Mouse (Mus musculus) adrenal gland, postnatal 36 days (tissue): ENCODE results near the gene Dnpep. TPM values are rescaled to one million over a fixed set of nuclear protein-coding genes. Genes with fewer than 3 reads are reported as not detected.

Source experiments
- DNase-seq, 2 experiments: peaks; one replicate each; pipeline ENCODE4 v3.0.0; 2021; ENCODE audit warnings: mixed read lengths in 1 of 2
- total RNA-seq, 2 experiments: library from RNA; stranded (reverse); gene quantifications; 2 replicates each; pipeline ENCODE4 v1.2.3; 2021

The Dnpep gene
- total RNA-seq, 2 experiments from 2014 or later: 88.1 to 112 TPM

- DNase-seq: no peak
Measured at GRCm38 (mm10) chr1:75331271-75331670, 13.5 kb upstream of the Dnpep start.

- no peak for DNase-seq
Measured at GRCm38 (mm10) chr1:75327461-75327860, 9.7 kb upstream of the Dnpep start.

DNA sequence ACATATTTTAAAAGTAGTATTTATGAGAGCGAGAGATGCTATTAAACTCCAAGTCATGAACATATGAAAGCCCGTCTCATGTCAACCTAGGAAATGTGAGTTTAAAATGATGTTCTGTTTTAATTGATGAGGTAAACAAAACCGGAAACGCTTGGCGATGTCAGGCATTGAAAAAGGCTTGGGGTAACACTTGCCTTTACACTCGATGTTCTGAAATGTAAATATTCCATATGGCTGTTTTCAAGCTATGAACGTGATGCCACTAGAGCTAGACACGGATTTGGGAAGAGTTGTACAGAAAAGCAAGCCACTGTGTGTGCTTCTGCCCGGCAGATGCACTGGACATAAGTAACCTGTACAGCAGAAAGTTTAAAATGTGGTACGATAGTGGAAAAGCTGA is 1.4 kb upstream of the Dnpep start:
- DNase-seq: no peak

GRCm38 (mm10) chr1:75318736-75319135 is 946 bp upstream of the Dnpep start:
- no peak for DNase-seq

DNA sequence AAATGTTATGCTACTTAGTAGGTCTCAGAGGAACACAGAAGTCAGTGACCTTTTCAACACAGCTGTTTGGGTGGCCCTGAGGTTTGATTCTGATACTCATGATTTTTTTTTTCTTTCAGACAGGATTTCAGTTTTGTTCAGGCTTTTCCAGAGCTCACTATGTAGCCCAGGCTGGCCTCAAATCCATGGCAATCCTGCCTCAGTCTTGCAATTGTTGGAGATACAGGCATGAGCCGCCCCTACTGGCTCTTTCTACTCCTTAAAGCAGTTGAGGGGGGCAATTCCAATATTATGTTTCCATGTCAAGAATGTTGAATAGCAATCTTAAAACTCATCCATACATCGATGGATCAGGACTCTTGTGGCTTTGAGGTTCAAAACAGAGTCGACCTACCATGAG is 511 bp upstream of the Dnpep start:
- no peak for DNase-seq

DNA sequence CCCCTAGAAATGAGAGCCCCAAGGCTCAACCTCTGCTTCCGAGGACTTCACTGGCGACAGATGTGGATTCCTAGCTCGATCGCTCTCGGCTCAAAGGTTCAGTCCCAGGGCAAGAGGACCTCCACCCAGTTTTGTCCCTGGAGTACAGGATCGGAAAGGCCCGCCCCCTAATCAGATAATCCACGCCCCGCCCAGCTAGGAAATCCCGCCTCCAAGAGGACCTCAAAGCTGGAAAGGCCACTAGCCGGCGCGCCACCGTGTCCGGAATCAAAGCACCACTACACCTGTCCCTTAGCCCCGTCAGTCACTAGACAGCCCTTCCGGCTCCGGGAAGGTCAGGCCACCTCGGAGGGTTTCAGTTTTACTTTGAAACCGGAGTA is 939 bp downstream of the Dnpep start:
- peak; percentile 89 to 90 for DNase-seq

GRCm38 (mm10) chr1:75315456-75316365 is 2.1 kb downstream of the Dnpep start:
- DNase-seq: no peak

DNA sequence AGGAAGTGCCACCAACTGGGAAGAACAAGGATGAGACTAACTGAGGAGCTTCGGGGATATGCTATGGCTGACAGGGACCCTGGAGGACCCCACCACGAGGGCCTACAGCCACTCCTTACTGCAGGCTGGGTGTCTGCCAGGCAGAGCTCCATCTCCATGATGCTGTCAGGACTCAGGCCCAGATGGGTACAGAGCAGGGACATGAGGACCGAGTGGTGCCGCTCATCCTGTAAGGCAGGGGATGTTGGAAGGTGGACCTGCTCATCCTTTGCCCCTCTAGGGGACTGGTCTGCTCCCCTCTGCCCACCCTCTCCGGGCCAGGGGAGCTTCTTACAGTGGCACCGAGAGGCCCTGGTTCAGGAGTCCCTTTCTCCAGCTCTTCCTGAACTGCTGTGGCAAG is 2.8 kb downstream of the Dnpep start:
- no peak for DNase-seq

DNA sequence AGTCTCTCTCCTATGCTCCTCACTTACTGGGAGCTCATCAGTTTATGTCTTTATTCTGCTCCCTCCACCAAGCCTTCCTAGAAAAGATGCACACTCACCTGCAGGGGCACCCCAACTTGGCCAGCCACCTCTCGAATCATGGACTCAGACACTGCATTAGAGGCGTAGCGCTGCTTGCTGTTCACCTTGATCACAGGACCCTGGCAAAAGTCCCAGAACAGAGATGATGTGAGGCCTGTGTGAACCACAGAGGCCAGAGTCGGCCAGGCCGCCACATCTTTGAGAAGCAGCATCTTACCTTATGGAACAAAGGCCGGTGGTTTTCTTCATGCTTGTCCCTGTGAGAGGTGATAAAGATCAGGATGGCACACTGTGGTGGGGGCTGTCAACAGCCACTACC is 6.1 kb downstream of the Dnpep start:
- DNase-seq: no peak

DNA sequence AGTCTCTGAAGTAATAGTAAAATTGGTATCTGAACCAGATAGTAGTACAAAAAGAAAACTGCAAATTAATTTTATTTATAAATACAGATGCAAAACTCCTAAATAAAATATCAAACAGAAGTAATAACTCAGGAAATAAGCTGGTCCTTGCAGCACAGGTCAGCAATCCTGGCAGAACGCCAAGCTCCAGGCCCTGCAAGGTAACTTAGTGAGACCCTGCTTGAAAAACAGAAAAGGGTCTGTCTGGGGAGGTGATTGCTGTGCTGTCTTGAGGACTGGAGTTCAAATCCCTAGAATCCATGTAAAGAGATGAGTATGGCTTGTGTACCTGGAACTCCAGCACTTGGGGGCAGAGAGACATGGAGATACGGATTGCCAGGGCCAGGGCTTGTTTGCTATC is 13.1 kb downstream of the Dnpep start:
- DNase-seq: no peak

DNA sequence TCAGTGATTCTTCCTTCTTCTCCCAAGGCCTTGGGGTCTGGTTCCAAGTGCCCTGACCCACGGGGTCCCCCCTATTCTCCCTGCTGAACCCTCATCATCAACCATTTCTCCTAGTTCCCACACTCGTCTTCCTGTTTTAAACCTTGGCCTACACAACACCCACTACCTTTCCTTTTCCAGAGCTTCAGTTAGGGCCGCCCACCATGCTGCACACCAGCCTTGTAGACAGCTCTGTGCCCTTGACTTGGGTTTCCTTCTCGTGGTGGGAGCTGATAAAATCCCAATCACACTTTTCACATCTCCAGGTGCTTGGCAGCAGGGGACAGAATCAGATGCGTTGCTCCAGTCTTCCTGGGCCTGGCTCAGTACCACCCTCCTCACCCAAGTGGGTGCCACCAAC is 23.5 kb downstream of the Dnpep start:
- no peak for DNase-seq

DNA sequence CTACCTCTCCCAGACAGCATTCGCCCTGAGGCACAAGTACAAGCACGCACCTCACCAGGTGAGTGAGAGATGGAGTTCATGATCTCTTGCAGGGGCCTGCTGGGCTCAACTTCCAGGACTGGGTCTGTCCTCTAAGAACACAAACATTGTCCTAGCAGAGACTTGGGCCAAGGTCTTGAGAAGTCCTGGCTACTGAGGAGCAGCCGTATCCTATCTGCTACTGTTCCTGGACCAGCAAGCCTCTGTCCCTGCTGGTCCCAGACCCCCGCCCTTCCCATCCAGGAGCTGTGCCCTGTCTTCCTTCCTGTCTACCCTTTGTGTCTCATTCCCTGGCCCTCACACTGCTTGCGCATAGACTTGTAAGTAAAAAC is 24.5 kb downstream of the Dnpep start:
- DNase-seq: no peak

DNA sequence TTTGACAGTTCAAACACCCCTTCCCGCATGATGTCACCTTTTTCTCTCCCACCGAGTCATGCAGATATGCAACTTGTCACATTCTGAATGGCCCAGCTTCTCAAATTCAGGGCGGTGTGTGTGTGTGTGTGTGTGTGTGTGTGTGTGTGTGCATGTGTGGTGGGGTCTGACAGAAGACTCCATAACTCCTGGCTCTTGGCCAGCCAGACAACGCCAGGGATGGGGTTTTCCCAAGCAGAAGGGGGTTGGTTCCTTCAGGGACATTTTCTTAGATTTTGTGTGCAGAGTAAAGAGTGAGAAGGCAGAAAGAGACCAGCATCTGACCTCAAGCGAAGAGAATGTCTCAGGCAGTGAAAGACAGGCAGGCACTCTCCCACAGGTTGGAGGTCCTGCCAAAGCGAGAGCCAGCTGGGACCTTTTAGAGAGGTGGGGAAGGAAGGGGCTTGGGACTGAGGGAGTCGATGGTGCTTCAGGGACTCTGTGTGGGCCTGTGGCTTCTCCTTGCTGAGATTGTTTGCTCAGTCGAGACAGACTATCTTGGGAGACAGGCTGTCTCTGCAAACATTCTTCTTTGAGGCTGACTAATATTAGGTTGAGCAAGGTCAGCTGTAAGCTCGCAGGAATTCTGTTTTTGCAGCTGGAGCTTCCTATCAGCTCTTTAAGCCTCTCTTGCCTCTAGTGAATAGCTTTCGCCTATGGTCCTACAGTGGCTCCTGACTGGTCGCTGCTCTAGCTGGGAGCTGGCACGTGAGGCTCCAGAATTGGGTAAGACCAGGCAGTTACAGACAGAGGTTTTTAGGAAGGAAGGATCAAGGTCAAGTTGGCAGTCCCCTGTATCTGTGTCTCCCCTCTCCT is 25.1 kb downstream of the Dnpep start:
- peak; percentile 8 to 17 for DNase-seq

DNA sequence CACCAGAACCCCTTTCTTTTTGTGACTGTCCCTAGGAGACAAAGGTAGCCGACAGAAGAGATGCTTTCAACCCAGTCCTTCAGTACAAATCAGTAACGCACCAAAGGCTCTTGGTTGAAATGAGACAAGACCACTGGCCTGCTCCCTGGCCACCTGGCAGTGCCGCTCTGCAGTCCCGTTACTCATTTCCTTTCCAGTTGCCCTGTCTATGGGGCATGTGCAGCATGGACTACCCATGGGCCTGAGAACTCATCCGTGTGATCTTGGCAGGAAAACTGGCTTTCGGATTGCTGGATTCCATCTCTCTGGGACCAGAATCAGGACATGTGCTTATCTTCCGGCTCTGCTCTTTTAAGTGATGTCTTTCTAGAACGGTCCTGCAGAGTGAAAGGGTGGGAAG is 26.5 kb downstream of the Dnpep start:
- DNase-seq: no peak

DNA sequence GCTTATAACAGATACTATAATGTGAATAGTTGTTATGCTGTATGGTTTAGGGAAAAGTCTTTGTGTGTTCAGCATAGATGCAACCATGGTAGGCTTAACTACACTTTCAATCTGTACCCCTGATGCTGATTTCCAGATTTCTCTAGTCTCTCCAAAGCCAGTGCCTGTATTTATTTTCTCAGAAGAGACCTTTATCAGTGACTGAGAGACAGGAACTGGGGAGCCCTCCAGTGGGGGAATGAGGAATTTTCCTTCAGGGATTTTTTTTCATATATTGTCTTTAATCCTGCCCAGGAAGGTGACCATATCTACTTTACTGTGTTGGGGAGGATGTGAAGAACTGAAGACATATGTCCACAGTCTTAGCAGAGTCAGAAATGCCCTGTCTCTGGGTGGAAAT is 27.2 kb downstream of the Dnpep start:
- DNase-seq: peak; percentile 5 to 44

DNA sequence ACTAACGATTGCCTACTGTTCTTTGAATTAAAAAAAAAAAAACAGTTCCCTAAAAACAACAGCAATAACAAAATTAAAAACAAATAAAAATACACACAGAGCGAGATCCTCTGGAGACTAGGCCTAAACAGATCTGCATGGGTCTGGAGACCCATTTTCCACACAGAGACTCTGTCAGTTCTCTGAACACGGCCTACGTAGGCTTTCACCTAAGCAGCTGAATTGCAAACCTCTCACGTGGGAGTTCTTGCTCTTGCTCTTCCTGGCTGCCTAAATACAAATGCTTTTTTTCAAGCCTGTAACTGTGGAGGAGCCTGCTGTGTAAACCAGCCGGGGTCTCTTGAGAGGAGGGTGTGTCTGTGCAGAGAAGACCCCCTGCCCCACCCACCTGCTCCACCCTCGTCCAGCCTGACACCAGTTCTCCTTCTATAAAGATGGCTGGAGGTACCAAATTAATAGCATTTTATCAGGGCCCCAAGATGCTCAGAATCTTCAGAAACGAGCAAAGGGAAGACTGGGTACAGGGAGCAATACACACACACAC is 27.8 kb downstream of the Dnpep start:
- DNase-seq: no peak

- no peak for DNase-seq
Measured at GRCm38 (mm10) chr1:75289376-75289775, 28.4 kb downstream of the Dnpep start.

DNA sequence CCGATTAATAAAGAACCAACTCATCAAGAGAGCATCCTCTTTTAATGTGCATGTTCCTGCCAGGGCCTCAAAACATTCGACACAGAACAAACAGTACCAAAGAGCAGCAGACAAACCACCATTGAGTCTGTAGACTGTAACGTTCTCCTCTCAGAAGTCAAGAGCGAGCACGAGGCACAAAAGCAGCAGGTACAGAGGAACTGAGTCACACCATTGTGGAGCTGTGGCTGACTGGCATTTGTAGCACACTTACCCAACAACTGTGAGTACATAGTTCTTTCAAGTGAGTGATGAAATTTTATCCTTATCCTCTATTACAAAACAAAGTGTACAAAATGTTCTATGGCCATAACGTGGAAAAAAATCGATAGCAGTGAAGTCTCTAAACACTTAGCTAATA is 32.9 kb downstream of the Dnpep start:
- no peak for DNase-seq

- no peak for DNase-seq
Measured at GRCm38 (mm10) chr1:75283017-75283416, 34.8 kb downstream of the Dnpep start.

DNA sequence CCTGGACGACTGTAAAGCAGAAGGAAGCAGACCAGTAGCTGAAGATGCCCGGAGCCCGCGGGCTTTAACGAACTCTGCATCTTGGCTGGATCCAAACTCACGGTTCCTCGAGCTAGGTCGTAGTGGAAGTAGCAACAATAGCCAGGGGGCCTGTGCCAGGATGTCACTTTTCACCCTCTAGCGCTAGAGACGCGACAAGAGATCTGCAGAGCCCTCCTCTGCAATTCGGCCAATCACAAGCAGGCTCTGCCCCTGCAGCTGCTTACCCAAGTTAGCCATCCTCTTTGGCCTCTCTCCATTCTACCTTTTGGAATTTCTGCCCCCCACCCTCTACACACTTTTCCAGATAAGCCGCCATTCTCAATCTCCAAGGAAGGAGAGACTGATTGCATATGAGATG is 39.6 kb downstream of the Dnpep start, which contains the start of gene Resp18:
Gene Resp18 (minus strand): TSS at position 188 of the 400 bp plus-strand sequence.
- no peak for DNase-seq

DNA sequence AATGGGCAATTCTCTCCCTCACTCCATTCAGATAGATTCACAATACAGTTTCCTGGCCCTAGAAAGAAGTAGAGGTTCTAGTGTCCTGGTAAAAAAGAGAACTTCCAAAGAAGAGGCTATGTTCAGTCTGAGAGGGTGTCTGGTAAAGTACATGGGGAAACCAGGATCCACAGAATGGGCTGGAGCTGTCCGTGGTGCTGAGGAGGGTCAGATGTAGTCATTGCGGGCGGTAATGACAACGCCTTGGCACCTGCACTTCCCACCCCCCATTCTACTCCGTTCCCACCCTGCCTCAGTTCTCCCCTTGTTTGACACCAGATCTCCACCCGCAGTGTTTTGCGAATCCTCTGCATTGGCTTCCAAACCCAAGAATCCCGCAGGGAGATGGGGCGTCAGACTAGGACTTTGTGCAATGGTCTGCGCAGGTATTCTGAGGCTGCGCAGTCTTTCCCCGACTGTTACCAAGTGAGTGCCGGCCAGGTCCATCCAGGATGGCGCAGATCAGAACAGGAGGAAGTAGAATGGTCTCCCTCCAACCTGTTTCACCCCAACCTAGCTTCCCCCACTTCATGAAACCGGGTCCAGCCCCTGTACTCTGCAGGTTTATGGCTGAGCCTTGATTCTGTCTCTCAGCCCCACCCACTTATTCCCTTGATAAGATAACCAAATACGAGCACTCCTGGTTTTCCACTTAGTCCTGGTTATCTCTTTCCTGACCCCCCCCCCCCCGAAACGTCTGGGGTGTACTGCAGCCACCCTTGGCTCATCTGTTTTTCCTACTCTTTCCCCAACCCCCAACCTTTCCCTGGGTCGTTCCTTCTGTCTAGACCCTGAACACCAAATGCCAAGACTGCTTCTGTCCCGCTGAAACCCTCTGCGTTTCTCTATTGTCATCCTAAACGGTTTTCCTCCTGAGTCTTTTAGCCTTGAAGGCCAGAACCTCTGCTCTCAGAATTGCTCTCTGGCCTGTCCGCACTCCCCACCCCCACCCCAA is 40.3 kb downstream of the Dnpep start:
- DNase-seq: peak; percentile 72 to 81
